Mouse (Mus musculus) kidney, embryonic 14.5 days (tissue): ENCODE measurements around the gene Cry2. TPM values are rescaled to one million over a fixed set of nuclear protein-coding genes. Genes with fewer than 3 reads are reported as not detected.

Experiments
- microRNA-seq: library from miRNA; unstranded; fragments of <30 nt; microRNA quantifications from one replicate; pipeline ENCODE4, GENCODE M21; 2016
- polyA plus RNA-seq: library from polyadenylated mRNA; unstranded; fragments of >200 nt; fragmentation: Nextera tagmentation; extraction: Ambion mirVana; gene quantifications from 2 replicates; pipeline ENCODE4 v1.2.1, GENCODE M21; 2014

Gene Cry2
- polyA plus RNA-seq, 1 experiment from 2014 or later: 21.3 TPM

Small RNAs within 50 kb of the gene (microRNA-seq; reads per million reads assigned to microRNA genes)
- gene Mir7000: not detected

Other genes with a start within 250 kb of the Cry2 start
- 21.3 and 22.7 TPM in 2 replicates for gene Pex16, start 59.4 kb downstream of the Cry2 start, polyA plus RNA-seq
- gene Large2, start 59.2 kb downstream of the Cry2 start, polyA plus RNA-seq: 24.0 and 33.3 TPM in 2 replicates
- 2.1 and 2.5 TPM in 2 replicates for gene 1700029I15Rik, start 51.5 kb downstream of the Cry2 start, polyA plus RNA-seq
- gene Mapk8ip1, start 32.8 kb downstream of the Cry2 start, polyA plus RNA-seq: 15.6 and 20.8 TPM in 2 replicates
- 6.9 and 13.6 TPM in 2 replicates for gene Slc35c1, start 26.5 kb upstream of the Cry2 start, polyA plus RNA-seq
- gene Chst1, start 165.7 kb upstream of the Cry2 start, polyA plus RNA-seq: 5.0 and 6.4 TPM in 2 replicates